Mouse (Mus musculus) forebrain, embryonic 15.5 days (tissue): Measurements from ENCODE around the gene Hscb. TPM values are rescaled to one million over a fixed set of nuclear protein-coding genes. Genes with fewer than 3 reads are reported as not detected.
A peak's percentile ranks its signal among the peaks of the same experiment; 100 is the strongest.
"Not testable (repeated sequence)": the region's sequence is repeated elsewhere in the genome, so short reads cannot be mapped to it uniquely, and the experiment has no call there.

Source experiments
- ATAC-seq: fragments of 200-750 bp; cut with Nextera tagmentation; replicated peaks from 2 replicates; pipeline ENCODE4 v1.8.0; 2017; ENCODE audit warnings: mild to moderate bottlenecking, moderate TSS enrichment, moderate library complexity
- H3K27ac ChIP-seq: fragments of 300-500 bp; sonication (generic); replicated peaks from 2 replicates; pipeline ENCODE4 v1.5.1; 2015; ENCODE audit warnings: mild to moderate bottlenecking, inconsistent platforms
- H3K27me3 ChIP-seq: fragments of 300-500 bp; sonication (generic); 2 replicates; pipeline ENCODE4 v1.6.1; 2015; ENCODE audit warnings: inconsistent platforms
- H3K36me3 ChIP-seq: fragments of 300-500 bp; sonication (generic); 2 replicates; pipeline ENCODE4 v1.6.1; 2015; ENCODE audit warnings: mild to moderate bottlenecking, inconsistent platforms
- H3K4me1 ChIP-seq: fragments of 300-500 bp; sonication (generic); 2 replicates; pipeline ENCODE4 v1.6.1; 2015; ENCODE audit warnings: inconsistent platforms
- H3K4me2 ChIP-seq: fragments of 300-500 bp; sonication (generic); replicated peaks from 2 replicates; pipeline ENCODE4 v1.6.1; 2015; ENCODE audit warnings: mild to moderate bottlenecking, inconsistent platforms
- H3K4me3 ChIP-seq: fragments of 300-500 bp; sonication (generic); 2 replicates; pipeline ENCODE4 v1.5.1; 2015; ENCODE audit warnings: mild to moderate bottlenecking, inconsistent platforms
- H3K9ac ChIP-seq: fragments of 300-500 bp; sonication (generic); replicated peaks from 2 replicates; pipeline ENCODE4 v1.6.1; 2015; ENCODE audit warnings: mild to moderate bottlenecking, inconsistent platforms
- H3K9me3 ChIP-seq: fragments of 300-500 bp; sonication (generic); 2 replicates; pipeline ENCODE4 v1.6.1; 2016; ENCODE audit warnings: inconsistent platforms
- WGBS: fragments of 180-500 bp; shearing (Covaris S2); methylation state at CpG from one replicate; pipeline ENCODE4 v1.1.7; 2015; ENCODE audit warnings: mixed read lengths; 5-methylcytosine and 5-hydroxymethylcytosine counted together
- polyA plus RNA-seq: library from polyadenylated mRNA; unstranded; fragments of >200 nt; fragmentation: Nextera tagmentation; extraction: Ambion mirVana; gene quantifications from 2 replicates; pipeline ENCODE4 v1.2.1, GENCODE M21; 2015

Gene Hscb
- polyA plus RNA-seq, 1 experiment from 2014 or later = 11.2 TPM

- H3K4me2 ChIP-seq = no peak overlapping the region
- no peak overlapping the region for H3K9ac ChIP-seq
- no peak overlapping the region for H3K27ac ChIP-seq
These were observed 20.9 kb upstream of the Hscb start for GRCm38 (mm10) chr5:110860445-110860844.

GRCm38 (mm10) chr5:110859013-110859650 is 19.6 kb upstream of the Hscb start:
- ATAC-seq = peak; percentile 46; the same call in 1 of the 2 replicates
- Histone ChIP-seq H3K27ac (peak overlapping the region; percentile 71), H3K27me3 (no peaks in the 10 kb centered on the region), H3K36me3 (no peaks in the 10 kb centered on the region), H3K4me3 (no peak overlapping the region), H3K4me1 (peaks cover 5% of the 10 kb centered on the region; the same call in 1 of the 2 replicates), H3K4me2 (0 out of 2 replicates have a peak overlapping the region, but pooled peaks have one; percentile 10), H3K9ac (no peak overlapping the region), H3K9me3 (no peaks in the 10 kb centered on the region)
- 49% methylated on average over 13 of the region's 13 CpGs for WGBS

More at GRCm38 (mm10) chr5:110860445-110860844, 20.9 kb upstream of the Hscb start:
- Histone ChIP-seq H3K4me1 (peaks cover 5% of the 10 kb centered on the region; the same call in 1 of the 2 replicates), H3K27me3 (no peaks in the 10 kb centered on the region), H3K36me3 (no peaks in the 10 kb centered on the region), H3K9me3 (no peaks in the 10 kb centered on the region), H3K4me3 (no peak overlapping the region)
- 75% methylated on average over 5 of the region's 5 CpGs for WGBS
- ATAC-seq = no peak

- no peaks in the 10 kb centered on the region for H3K27me3 ChIP-seq
- 0 out of 2 replicates have a peak, but pooled peaks cover 3% of the 10 kb centered on the region for H3K36me3 ChIP-seq
- peaks cover 5% of the 10 kb centered on the region; the same call in 1 of the 2 replicates for H3K4me1 ChIP-seq
- H3K9ac ChIP-seq = no peak overlapping the region
- H3K27ac ChIP-seq = no peak overlapping the region
- H3K4me3 ChIP-seq = no peak overlapping the region
- 88% methylated on average over 5 of the region's 5 CpGs for WGBS
- ATAC-seq = no peak
- H3K9me3 ChIP-seq = no peaks in the 10 kb centered on the region
- H3K4me2 ChIP-seq = no peak overlapping the region
These were observed 17.5 kb upstream of the Hscb start for GRCm38 (mm10) chr5:110857091-110857490.

GRCm38 (mm10) chr5:110852990-110853389 is 13.4 kb upstream of the Hscb start:
- no peaks in the 10 kb centered on the region for H3K27me3 ChIP-seq
- H3K4me2 ChIP-seq = no peak overlapping the region
- H3K9me3 ChIP-seq = no peaks in the 10 kb centered on the region
- no peaks in the 10 kb centered on the region for H3K4me1 ChIP-seq
- H3K36me3 ChIP-seq = peaks cover 5% of the 10 kb centered on the region; the same call in 1 of the 2 replicates
- no peak overlapping the region for H3K27ac ChIP-seq
- 92% methylated on average over 1 of the region's 1 CpGs for WGBS
- no peak overlapping the region for H3K4me3 ChIP-seq
- no peak overlapping the region for H3K9ac ChIP-seq
- ATAC-seq = no peak

GRCm38 (mm10) chr5:110841046-110841862 is 1.7 kb upstream of the Hscb start:
- Histone ChIP-seq H3K4me2 (no peak overlapping the region), H3K27ac (no peak overlapping the region), H3K9ac (no peak overlapping the region), H3K4me3 (no peak overlapping the region), H3K27me3 (no peaks in the 10 kb centered on the region), H3K4me1 (peaks cover 14% of the 10 kb centered on the region), H3K9me3 (no peaks in the 10 kb centered on the region), H3K36me3 (no peaks in the 10 kb centered on the region)
- WGBS = 93% methylated on average over 14 of the region's 14 CpGs
- no peak for ATAC-seq

- Histone ChIP-seq H3K36me3 (no peaks in the 10 kb centered on the region), H3K27me3 (no peaks in the 10 kb centered on the region), H3K4me1 (peaks cover 14% of the 10 kb centered on the region), H3K4me3 (peak overlapping the region; percentile 87), H3K9ac (peak overlapping the region; percentile 39), H3K9me3 (no peaks in the 10 kb centered on the region), H3K4me2 (peak overlapping the region; percentile 86), H3K27ac (peak overlapping the region; percentile 52; the same call in 1 of the 2 replicates)
- 9% methylated on average over 4 of the region's 4 CpGs for WGBS
- ATAC-seq = no peak
These were observed 888 bp upstream of the Hscb start for GRCm38 (mm10) chr5:110840465-110840864.

- peak overlapping the region; percentile 77 for H3K27ac ChIP-seq
- peak; percentile 77; the same call in 1 of the 2 replicates for ATAC-seq
- peaks cover 14% of the 10 kb centered on the region for H3K4me1 ChIP-seq
- 7% methylated on average over 28 of the region's 28 CpGs for WGBS
- peak overlapping the region; percentile 87 for H3K4me3 ChIP-seq
- no peaks in the 10 kb centered on the region for H3K36me3 ChIP-seq
- peak overlapping the region; percentile 77 for H3K9ac ChIP-seq
- peak overlapping the region; percentile 75 for H3K4me2 ChIP-seq
- no peaks in the 10 kb centered on the region for H3K27me3 ChIP-seq
- H3K9me3 ChIP-seq = no peaks in the 10 kb centered on the region
These were observed 419 bp downstream of the Hscb start for GRCm38 (mm10) chr5:110839038-110839677.

GRCm38 (mm10) chr5:110838016-110838415 is 1.6 kb downstream of the Hscb start:
- not testable (repeated sequence) for H3K4me2 ChIP-seq, ATAC-seq, H3K36me3 ChIP-seq, H3K9me3 ChIP-seq, H3K27ac ChIP-seq, H3K9ac ChIP-seq, H3K27me3 ChIP-seq, H3K4me3 ChIP-seq
- peaks cover 14% of the 10 kb centered on the region for H3K4me1 ChIP-seq
- 91% methylated on average over 5 of the region's 5 CpGs for WGBS

GRCm38 (mm10) chr5:110835959-110836358 is 3.6 kb downstream of the Hscb start:
- Histone ChIP-seq H3K27me3 (no peaks in the 10 kb centered on the region), H3K36me3 (no peaks in the 10 kb centered on the region), H3K4me3 (no peak overlapping the region), H3K9me3 (no peaks in the 10 kb centered on the region), H3K27ac (no peak overlapping the region), H3K4me1 (peaks cover 14% of the 10 kb centered on the region), H3K9ac (no peak overlapping the region), H3K4me2 (no peak overlapping the region)
- no peak for ATAC-seq
- WGBS = 29% methylated on average over 3 of the region's 3 CpGs

- no peaks in the 10 kb centered on the region for H3K27me3 ChIP-seq
- ATAC-seq = no peak
- no peak overlapping the region for H3K27ac ChIP-seq
- 88% methylated on average over 5 of the region's 5 CpGs for WGBS
- no peaks in the 10 kb centered on the region for H3K9me3 ChIP-seq
- H3K4me3 ChIP-seq = no peak overlapping the region
- H3K4me2 ChIP-seq = no peak overlapping the region
- no peak overlapping the region for H3K9ac ChIP-seq
- H3K36me3 ChIP-seq = no peaks in the 10 kb centered on the region
- no peaks in the 10 kb centered on the region for H3K4me1 ChIP-seq
These were observed 8.4 kb downstream of the Hscb start for GRCm38 (mm10) chr5:110831036-110831720.

GRCm38 (mm10) chr5:110827576-110827975 is 12.0 kb downstream of the Hscb start:
- ATAC-seq = no peak
- WGBS = 94% methylated on average over 5 of the region's 5 CpGs
- Histone ChIP-seq H3K4me2 (no peak overlapping the region), H3K27me3 (no peaks in the 10 kb centered on the region), H3K9ac (no peak overlapping the region), H3K4me1 (no peaks in the 10 kb centered on the region), H3K9me3 (no peaks in the 10 kb centered on the region), H3K4me3 (no peak overlapping the region), H3K36me3 (no peaks in the 10 kb centered on the region), H3K27ac (no peak overlapping the region)
